Mouse (Mus musculus) megakaryocyte-erythroid progenitor cell, adult 5-6 weeks (primary cell): Measurements from ENCODE around the gene Tnnt2. TPM values are rescaled to one million over a fixed set of nuclear protein-coding genes. Genes with fewer than 3 reads are reported as not detected.
A peak's percentile ranks its signal among the peaks of the same experiment; 100 is the strongest.

Experiments used
- ATAC-seq: replicated peaks from 2 replicates; pipeline ENCODE4 v1.8.0; 2016; ENCODE audit warnings: mild to moderate bottlenecking, inconsistent platforms; ENCODE audit not compliant: severe bottlenecking, poor library complexity, low FRiP score, low TSS enrichment
- total RNA-seq, 2 experiments: library from RNA; stranded (forward) in 1 of 2; stranded (reverse) in 1 of 2; fragments of 200-1000, 215-1000 nt in 1 of 2; fragments of >200 nt in 1 of 2; fragmentation: Nextera tagmentation in 1 of 2; gene quantifications; 2 replicates each; pipeline ENCODE4 v1.2.3; 2014 to 2017

The Tnnt2 gene
- total RNA-seq, 2 experiments from 2014 or later, result not detected

DNA sequence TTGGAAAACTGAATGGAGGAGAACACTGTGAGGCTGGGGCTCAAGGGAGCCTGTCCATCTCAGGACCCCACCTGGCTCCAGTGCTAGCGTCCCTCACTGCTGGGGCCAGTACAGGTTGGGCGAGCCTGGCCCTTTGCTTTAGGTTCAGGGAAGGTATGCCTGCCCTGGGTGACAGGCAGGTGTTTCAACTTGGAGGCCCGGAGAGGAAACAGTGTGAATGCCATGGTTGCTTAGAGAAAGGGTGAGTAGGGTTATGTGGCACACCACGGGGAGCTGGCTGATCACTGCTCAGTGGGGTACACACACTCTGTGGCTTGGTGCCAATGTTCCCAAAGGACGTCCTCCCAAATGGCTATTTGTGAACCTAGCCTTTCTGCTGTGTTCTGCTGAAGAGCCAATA lies 21.6 kb upstream of the Tnnt2 start:
- ATAC-seq, result no peak

DNA sequence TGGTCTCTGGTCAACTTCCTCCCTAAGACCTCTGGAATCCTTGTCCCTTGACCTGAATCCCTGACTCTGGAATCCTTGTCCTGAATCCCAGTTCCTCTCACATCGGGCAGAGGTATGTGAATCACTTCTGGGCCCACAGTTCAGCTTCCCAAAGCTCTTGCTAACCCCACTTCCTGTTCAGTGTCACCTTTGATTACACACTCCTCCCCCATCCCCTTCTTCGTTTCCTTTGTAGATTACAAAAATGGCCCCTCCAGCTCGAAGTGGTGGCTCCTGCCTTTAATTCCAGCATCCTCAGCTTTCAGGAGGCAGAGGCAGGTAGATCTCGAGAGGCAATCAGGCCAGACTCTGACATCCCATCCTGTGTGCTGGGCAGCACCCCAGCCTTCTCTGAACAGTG lies 18.6 kb upstream of the Tnnt2 start:
- no peak for ATAC-seq

DNA sequence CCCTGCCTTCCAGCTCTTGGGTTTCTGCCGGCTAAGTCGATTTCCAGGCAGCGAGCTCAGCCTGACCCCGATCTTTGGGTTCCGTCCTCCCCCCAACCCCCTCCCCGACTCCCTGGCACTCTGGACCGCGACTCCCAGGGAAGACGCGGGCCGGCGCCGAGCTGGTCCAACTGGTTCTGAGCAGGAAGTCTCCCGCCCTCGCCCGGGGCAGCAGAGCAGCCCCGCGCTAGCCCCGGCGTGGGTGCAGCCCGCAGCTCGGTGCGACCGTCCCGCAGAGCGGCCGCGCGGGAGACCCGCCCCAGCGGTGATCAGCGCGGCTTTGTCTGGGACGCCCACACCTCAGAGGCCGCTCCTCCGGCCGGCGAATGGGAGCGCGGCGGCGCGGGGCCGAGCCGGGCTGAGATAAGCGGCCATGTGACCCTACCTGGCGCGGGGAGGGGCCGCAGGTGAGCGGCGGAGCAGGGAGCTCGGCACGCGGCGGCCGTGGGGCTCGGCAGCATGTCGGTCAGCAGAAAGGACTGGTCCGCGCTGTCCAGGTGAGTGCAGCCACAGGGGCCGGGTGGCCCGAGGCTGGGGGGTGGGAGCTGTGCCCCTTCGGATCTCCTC lies 17.6 kb upstream of the Tnnt2 start, which contains the start of gene Lad1:
Gene Lad1 (plus strand): TSS at position 118 of the 606 bp plus-strand sequence.
- no peak for ATAC-seq

DNA sequence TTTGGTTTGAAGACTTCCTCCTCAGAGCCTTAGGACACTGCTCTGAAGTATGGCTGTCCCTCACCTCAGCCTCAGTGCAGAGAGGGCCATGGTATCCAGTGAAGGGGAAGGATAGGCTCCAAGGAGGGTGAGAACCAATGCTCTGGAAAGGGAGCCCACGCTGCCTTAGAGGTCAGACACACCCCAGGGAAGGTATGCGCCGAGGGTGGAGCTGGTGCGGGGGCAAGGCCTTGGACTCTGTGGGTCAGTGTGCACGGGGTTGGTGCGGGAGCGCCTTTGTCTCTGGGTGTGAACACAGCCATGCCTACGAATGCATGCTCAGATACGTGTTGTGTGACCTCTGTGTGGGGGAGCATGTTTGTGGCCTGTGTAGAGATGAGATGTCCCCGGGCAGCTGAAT lies 16.1 kb upstream of the Tnnt2 start:
- ATAC-seq, result no peak

GRCm38 (mm10) chr1:135820736-135821364 lies 15.3 kb upstream of the Tnnt2 start:
- no peak for ATAC-seq

GRCm38 (mm10) chr1:135821780-135822179 lies 14.4 kb upstream of the Tnnt2 start:
- ATAC-seq, result no peak

- ATAC-seq, result peak; percentile 62; the same call in 1 of the 2 replicates
Measured at GRCm38 (mm10) chr1:135828918-135829317, 7.2 kb upstream of the Tnnt2 start.

DNA sequence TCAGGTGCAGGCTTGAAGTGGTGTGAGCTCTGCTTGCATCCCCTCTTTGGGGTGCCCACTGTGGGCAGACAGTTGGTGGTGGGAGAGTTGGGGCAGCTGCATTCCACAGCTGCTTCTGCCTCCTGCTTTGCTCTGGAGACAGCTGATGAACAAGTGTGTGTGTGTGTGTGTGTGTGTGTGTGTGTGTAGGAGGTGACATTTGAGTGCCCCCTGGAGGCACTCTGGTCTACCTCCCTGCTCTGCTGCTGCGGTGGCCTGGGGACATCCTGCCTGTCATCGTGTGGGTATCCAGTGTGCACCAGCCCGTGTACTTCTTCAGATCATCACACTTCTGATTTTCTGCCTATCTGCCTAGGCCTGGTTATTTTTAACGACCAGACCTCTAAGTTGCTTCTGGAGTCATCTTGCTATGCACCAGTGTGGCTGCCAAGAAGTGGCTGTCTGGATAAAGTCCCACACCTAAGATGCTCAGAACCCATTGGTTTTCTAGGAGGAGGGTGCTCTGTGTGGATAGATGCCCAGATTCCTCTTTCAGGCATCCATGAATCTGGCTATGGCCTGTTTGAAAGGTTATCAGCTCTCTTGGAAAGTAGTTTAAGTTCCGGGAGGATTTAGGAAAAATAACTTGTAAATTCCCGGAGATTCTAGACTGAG lies 1.8 kb upstream of the Tnnt2 start:
- no peak for ATAC-seq

GRCm38 (mm10) chr1:135834983-135835382 lies 1.2 kb upstream of the Tnnt2 start:
- no peak for ATAC-seq

- no peak for ATAC-seq
Measured at GRCm38 (mm10) chr1:135838626-135839025, 2.5 kb downstream of the Tnnt2 start.

DNA sequence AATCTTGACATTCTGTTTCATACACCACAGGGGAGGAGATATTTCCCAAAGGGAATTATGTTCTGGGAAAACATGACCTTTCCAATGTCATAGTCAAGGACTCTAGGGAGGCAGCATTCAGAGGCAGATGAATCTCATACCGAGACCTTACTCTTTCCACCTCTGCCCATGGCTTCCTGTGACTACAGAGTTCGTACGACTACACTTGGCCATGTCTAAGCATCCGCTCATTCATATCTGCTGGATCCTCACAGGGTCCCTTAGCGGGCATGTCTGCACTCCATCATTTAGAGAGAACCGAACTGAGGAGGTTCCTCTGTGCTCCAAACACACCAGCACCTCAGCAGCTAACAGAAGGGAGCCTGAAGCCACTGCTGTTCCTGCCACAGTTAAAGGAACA lies 2.9 kb downstream of the Tnnt2 start:
- no peak for ATAC-seq

- ATAC-seq, result no peak
Measured at GRCm38 (mm10) chr1:135840675-135841395, 4.7 kb downstream of the Tnnt2 start.

GRCm38 (mm10) chr1:135843519-135844262 lies 7.5 kb downstream of the Tnnt2 start:
- ATAC-seq, result no peak

DNA sequence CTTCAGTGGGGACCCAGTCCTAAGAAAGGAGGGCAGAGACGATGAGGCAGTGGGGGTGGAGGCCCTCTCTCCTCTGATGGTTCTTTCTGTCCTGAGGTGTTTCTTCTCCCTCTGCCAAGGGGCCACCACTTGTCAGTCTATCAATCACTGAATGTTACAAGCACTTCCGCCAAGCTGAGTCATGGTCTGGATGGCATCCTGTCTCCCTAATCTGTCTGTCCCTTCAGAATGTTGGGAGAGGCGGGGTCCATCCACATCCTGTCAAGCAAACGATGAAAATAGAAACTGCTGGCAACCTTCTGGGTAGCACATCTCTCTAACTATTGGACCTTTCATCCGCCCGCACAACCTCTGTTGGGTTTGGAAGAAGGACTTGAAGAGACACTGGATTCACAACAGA lies 8.3 kb downstream of the Tnnt2 start:
- no peak for ATAC-seq

- ATAC-seq, result no peak
Measured at GRCm38 (mm10) chr1:135846632-135847031, 10.5 kb downstream of the Tnnt2 start.

- ATAC-seq, result peak; percentile 74
Measured at GRCm38 (mm10) chr1:135847139-135847562, 11.0 kb downstream of the Tnnt2 start.

GRCm38 (mm10) chr1:135847611-135848351 lies 11.6 kb downstream of the Tnnt2 start:
- 0 out of 2 replicates have a peak, but pooled peaks have one; percentile 3 for ATAC-seq

GRCm38 (mm10) chr1:135850722-135851512 lies 14.8 kb downstream of the Tnnt2 start:
- ATAC-seq, result peak; percentile 64
